Mouse (Mus musculus) left cerebral cortex, adult 2 months (tissue): Measurements from ENCODE around the gene Glrb. TPM values are rescaled to one million over a fixed set of nuclear protein-coding genes. Genes with fewer than 3 reads are reported as not detected.

ENCODE experiments used
- DNase-seq, 2 experiments: peaks; one replicate each; pipeline ENCODE4 v3.0.0; 2021 to 2022; ENCODE audit warnings: low spot score in 2 of 2, mixed read lengths in 1 of 2; ENCODE audit errors: extremely low spot score in 1 of 2
- H3K27ac ChIP-seq: fragments of 200-600 bp; 2 replicates; pipeline ENCODE4 v1.8.1; 2022
- H3K4me3 ChIP-seq: fragments of 200-600 bp; 2 replicates; pipeline ENCODE4 v1.8.1; 2022
- CTCF ChIP-seq: fragments of 200-600 bp; IDR thresholded peaks from 2 replicates; pipeline ENCODE4 v1.8.1; 2022; ENCODE audit warnings: antibody characterized with exemption, mild to moderate bottlenecking, moderate library complexity
- intact Hi-C: fragments of 180-260 bp; cut with DNase I; formaldehyde crosslinking; loops from one replicate; pipeline ENCODE4 v1.15.1; 2025
- total RNA-seq, 2 experiments: library from RNA; stranded (reverse); gene quantifications; 2 replicates each; pipeline ENCODE4 v1.2.3; 2021

The Glrb gene
- total RNA-seq, 2 experiments from 2014 or later = 202 to 214 TPM

- intact Hi-C loops = no loop called here
- TF ChIP-seq CTCF = no peak
- DNase-seq = no peak
- Histone ChIP-seq H3K4me3 (no peak overlapping the region), H3K27ac (no peak overlapping the region)
Measured at GRCm38 (mm10) chr3:80880660-80881293, 32.7 kb downstream of the Glrb start.

DNA sequence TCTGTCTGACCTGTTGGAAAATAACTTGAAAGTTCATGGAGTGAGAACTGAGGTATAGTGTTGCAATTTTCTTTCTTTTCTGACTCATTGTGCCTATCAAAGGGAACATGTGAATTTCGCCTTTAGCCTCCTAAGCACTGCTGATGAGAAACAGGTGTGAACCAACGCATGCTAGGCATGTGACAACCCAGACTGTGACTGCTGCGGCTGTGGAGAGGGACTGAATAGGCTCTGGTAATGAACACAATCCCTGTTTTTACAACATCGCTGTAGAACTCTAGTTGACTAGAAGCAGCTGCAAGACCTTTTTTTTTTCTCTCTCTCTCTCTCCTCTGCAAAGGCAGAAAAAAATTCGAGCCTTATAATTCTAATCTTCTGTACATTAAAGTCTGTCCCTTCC is 34.9 kb downstream of the Glrb start:
- DNase-seq = no peak
- no peak for TF ChIP-seq CTCF
- Histone ChIP-seq H3K4me3 (no peak overlapping the region), H3K27ac (no peak overlapping the region)
- intact Hi-C loops = no loop called here

DNA sequence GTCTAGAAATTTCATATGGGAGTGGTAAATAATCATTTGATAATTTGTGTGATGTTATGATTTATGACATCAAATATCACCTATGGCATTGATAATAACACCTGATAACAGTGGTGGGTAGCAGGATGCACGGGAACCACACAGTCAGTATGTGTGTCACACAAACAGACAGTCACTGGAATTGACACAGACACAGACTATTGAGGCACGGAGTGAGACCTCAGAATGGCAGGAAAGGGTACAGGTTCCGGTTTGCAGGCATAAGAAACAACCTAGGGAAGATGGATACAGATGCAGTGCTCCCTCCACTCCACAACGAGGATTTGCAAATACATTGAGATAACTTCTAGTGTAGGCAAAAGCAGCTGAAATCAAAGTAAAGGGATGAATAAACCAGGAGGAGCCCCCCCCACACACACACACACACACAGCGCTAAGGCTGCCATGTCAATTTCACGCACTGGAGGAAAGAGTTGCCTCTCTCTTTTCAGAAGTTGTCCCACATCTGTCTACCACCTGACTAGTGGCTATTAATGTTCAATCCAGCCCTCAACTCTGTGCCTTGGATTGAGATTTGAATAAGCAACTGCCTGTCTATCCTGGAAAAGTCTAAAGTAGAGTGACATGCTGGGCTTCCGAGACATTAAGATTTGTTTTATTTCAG is 38.6 kb downstream of the Glrb start:
- Histone ChIP-seq H3K27ac (no peak overlapping the region), H3K4me3 (no peak overlapping the region)
- TF ChIP-seq CTCF = no peak
- no peak for DNase-seq
- intact Hi-C loops = no loop called here

DNA sequence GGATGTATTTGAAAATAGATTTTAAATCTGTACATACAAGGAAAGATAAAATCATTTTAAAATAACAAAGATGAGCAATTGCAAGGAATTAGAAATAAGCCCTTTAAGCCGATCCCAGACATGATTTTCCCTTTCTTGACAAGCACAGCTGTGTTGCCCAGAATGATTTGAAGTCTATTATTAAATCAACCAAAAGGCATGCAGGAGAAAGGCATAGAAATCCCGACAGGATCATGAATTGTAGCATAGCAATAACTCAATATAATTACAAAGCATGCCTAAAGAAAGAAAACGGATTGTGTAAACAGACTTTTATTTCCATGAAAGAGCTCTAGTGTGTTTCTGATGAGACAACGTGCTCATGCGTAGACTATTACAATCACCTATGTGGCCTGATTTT is 39.4 kb downstream of the Glrb start:
- no peak for TF ChIP-seq CTCF
- H3K27ac ChIP-seq = no peak overlapping the region
- H3K4me3 ChIP-seq = no peak overlapping the region
- intact Hi-C loops = no loop called here
- no peak for DNase-seq

GRCm38 (mm10) chr3:80871472-80872171 is 41.8 kb downstream of the Glrb start:
- Histone ChIP-seq H3K4me3 (no peak overlapping the region), H3K27ac (peak overlapping the region; percentile 11; the same call in 1 of the 2 replicates)
- intact Hi-C loops = no loop called here
- DNase-seq = no peak
- no peak for TF ChIP-seq CTCF

DNA sequence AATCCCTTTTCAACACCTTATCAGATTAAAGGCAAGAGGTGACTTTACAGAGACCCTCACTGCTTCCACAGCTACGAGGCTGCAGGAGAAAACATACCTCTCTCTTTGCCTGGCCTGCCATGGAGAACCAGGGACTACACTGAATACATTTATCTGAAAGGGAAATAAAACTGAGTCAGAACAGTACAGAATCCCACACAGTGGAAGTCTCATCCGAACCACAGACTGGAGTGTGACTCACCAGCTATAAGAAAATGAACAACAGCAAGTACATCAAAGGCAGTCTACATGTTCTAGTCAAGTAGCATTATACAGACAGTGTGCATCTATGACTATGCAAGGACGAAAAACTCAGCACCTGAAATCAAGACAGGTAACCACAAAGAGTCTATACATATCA is 46.1 kb downstream of the Glrb start:
- DNase-seq = no peak
- peak overlapping the region; percentile 64 for H3K27ac ChIP-seq
- no peak overlapping the region for H3K4me3 ChIP-seq
- TF ChIP-seq CTCF = no peak
- intact Hi-C loops = no loop called here

GRCm38 (mm10) chr3:80852912-80853507 is 60.5 kb downstream of the Glrb start:
- intact Hi-C loops = no loop called here
- H3K27ac ChIP-seq = no peak overlapping the region
- H3K4me3 ChIP-seq = no peak overlapping the region
- no peak for TF ChIP-seq CTCF
- no peak for DNase-seq

DNA sequence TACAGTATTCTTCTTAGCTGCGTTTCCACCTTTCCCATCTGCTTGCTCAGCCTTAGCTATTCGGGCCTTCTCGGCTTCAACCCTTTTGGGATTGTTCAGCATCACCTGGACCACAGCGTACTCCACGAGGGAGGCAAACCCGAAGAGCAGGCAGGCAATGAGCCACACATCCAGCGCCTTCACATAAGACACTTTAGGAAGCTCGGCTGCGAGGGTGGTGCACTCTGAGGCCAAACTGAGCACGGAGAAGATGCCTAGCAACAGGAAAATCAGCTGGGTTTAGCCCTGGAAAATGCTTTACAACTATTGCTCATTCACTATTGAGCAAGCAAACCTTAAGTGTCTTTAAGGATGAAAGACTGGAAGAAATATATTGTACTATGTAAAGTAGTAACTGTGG is 62.5 kb downstream of the Glrb start:
- intact Hi-C loops = no loop called here
- Histone ChIP-seq H3K27ac (no peak overlapping the region), H3K4me3 (no peak overlapping the region)
- DNase-seq = peak in 1 of 2 experiments; percentile 17
- no peak for TF ChIP-seq CTCF

- Histone ChIP-seq H3K4me3 (no peak overlapping the region), H3K27ac (no peak overlapping the region)
- TF ChIP-seq CTCF = no peak
- DNase-seq = no peak
- intact Hi-C loops = no loop called here
Measured at GRCm38 (mm10) chr3:80845634-80846033, 67.8 kb downstream of the Glrb start.

GRCm38 (mm10) chr3:80839845-80840244 is 73.6 kb downstream of the Glrb start:
- no peak for TF ChIP-seq CTCF
- H3K27ac ChIP-seq = no peak overlapping the region
- DNase-seq = no peak
- no peak overlapping the region for H3K4me3 ChIP-seq
- intact Hi-C loops = no loop called here

DNA sequence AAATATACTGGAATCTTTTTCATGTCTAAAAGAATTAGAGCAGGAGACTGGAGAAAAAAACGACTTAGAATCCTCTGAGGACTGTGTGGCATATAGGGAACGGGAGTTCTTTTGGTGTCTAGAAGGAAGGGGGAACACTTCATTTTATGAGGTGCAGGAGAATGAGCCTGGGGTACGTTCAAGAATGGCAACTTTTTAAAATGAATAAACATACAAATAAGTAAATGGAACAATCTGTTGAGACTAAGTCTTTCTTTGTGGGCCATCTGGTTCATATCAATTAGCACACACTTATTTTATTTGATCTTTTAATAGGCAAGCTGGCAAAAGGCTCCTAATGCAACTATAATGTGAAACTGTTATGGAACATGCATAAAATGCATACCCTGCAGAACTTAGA is 75.9 kb downstream of the Glrb start:
- intact Hi-C loops = no loop called here
- no peak for TF ChIP-seq CTCF
- no peak for DNase-seq
- H3K27ac ChIP-seq = no peak overlapping the region
- H3K4me3 ChIP-seq = no peak overlapping the region

DNA sequence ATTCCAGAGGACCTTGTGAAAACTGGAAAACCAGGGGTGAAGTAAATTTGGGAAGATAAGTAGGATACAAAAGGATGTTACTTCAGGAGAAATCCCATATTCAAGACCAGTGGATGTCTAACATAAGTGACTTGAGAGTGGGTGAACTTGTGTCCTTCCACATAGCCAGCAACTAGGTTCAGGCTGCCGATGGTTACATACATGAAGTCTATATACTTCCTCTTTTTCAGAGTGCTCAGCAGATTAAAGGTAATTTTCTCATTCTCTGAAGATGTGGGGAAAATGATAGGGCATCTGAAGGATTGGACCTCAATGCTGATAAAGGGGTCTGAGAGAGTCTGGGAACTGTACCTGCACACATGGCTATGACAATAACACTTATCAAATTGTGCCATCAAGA is 89.5 kb downstream of the Glrb start:
- DNase-seq = no peak
- H3K27ac ChIP-seq = no peak overlapping the region
- TF ChIP-seq CTCF = no peak
- intact Hi-C loops = no loop called here
- H3K4me3 ChIP-seq = no peak overlapping the region
